Comparison of ENCODE assay signal across 9 mouse cellular contexts in the genomic region with DNA sequence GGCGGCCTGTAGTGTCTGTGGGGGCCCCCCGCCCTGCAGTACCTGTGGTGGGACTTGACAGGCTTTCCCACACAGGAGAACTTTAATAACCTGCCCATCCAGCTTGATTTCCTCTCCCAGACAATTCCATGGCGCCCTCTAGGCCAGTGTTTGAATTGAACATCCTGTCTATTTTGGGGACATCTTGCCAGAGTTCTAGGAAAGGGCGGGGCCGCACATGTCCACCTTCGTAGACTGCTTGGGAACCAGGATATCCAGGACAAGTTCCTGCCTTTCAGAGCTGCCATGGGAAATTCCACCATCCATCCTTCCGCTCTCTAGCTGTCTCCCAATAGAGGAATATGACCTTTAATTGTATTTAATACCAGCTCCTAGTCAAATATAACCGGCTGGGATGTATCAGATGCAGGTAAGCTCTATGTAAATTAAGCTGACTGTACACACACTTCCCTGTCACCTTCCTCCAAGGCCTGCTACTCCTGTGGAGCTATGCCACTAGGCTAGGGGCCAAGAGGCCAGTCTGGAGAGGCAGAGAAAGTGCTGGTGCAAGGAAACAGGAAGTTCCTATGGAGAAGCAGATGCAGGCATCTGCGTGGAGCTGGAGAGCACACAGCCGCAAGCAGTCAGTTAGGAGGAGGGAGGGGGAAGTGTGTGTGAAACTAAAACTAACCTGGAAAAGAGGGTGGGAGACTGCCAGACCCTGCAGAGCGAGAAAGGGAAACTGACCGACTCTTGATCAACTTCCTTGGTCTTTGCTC. TPM values are rescaled to one million over a fixed set of nuclear protein-coding genes. Genes with fewer than 3 reads are reported as not detected.
DNase-seq lines count a peak whose midpoint lies in the region; ATAC-seq and TF ChIP-seq lines count a peak whose summit lies in the region.
"Had no signal": no experiment of that assay in that cellular context is flagged by ENCODE, and none has a peak within 500 bp of the region (broad histone marks: within the 10 kb centered on the region; RNA-seq: fewer than 3 reads in every experiment).

No protein-coding gene starts in this region.

- no peak for TF ChIP-seq EP300 in stomach, postnatal 0 days (optimal IDR thresholded peaks at IDR 0.05)

- no peaks in the 10 kb centered on the region for H3K9me3 ChIP-seq in heart, embryonic 16.5 days (replicated peaks; ENCODE audit: control insufficient read depth, low read length)
- H3K9me3 ChIP-seq in stomach, postnatal 0 days (ENCODE audit: control insufficient read depth, low read length) = no peaks in the 10 kb centered on the region

- H3K9ac ChIP-seq in heart, embryonic 16.5 days (ENCODE audit: low read length) = no peak overlapping the region
- no peak overlapping the region for H3K9ac ChIP-seq in stomach, postnatal 0 days (ENCODE audit: low read length)

- WGBS in heart, embryonic 16.5 days = 74% methylated on average over 12 of the region's 12 CpGs
- WGBS in stomach, postnatal 0 days = 79% methylated on average over 12 of the region's 12 CpGs

- peak; percentile 13 for DNase-seq in right cerebral cortex, postnatal 14 days
- no peak for DNase-seq in right cerebral cortex, postnatal 4 days
- peak; percentile 40 to 65 for DNase-seq in kidney, postnatal 4 days
- DNase-seq in stomach, postnatal 0 days (ENCODE audit: low spot score) = no peak
- DNase-seq in frontal cortex, postnatal 14 days (ENCODE audit: low spot score in 2 of 2) = no peak
- no peak for DNase-seq in layer of hippocampus, adult 9-10 months (ENCODE audit: low spot score)
- DNase-seq in ovary, postnatal 10 days (ENCODE audit: low spot score) = no peak

- H3K27ac ChIP-seq in heart, embryonic 16.5 days (ENCODE audit: low read length) = peak overlapping the region; percentile 52; the same call in 1 of the 2 replicates
- no peak overlapping the region for H3K27ac ChIP-seq in stomach, postnatal 0 days (replicated peaks)

- no peak overlapping the region for H3K4me3 ChIP-seq in heart, embryonic 16.5 days (ENCODE audit: low read length)
- no peak overlapping the region for H3K4me3 ChIP-seq in stomach, postnatal 0 days (ENCODE audit: low read depth, low read length)

- peak; percentile 26; the same call in 1 of the 2 replicates for ATAC-seq in heart, embryonic 16.5 days (replicated peaks; ENCODE audit: extremely low read depth, insufficient read depth, low FRiP score)
- ATAC-seq in stomach, postnatal 0 days (ENCODE audit: low FRiP score, low TSS enrichment) = no peak

- no peaks in the 10 kb centered on the region for H3K27me3 ChIP-seq in heart, embryonic 16.5 days (ENCODE audit: control insufficient read depth, insufficient read depth, low read length)
- H3K27me3 ChIP-seq in stomach, postnatal 0 days (ENCODE audit: control insufficient read depth, insufficient read depth, low read length) = no peaks in the 10 kb centered on the region

- H3K36me3 ChIP-seq in heart, embryonic 16.5 days (ENCODE audit: control insufficient read depth, insufficient read depth) = peaks cover 6% of the 10 kb centered on the region; the same call in 1 of the 2 replicates
- peaks cover 7% of the 10 kb centered on the region; the same call in 1 of the 2 replicates for H3K36me3 ChIP-seq in stomach, postnatal 0 days (ENCODE audit: control insufficient read depth, insufficient read depth, low read length)

- no peak overlapping the region for H3K4me2 ChIP-seq in heart, embryonic 16.5 days (ENCODE audit: low read depth, low read length)
- no peak overlapping the region for H3K4me2 ChIP-seq in stomach, postnatal 0 days (replicated peaks; ENCODE audit: low read depth)

- H3K4me1 ChIP-seq in heart, embryonic 16.5 days (ENCODE audit: control insufficient read depth, insufficient read depth, low read length) = peaks cover 16% of the 10 kb centered on the region
- H3K4me1 ChIP-seq in stomach, postnatal 0 days (replicated peaks; ENCODE audit: control insufficient read depth, insufficient read depth) = no peaks in the 10 kb centered on the region

- TF ChIP-seq CTCF in stomach, postnatal 0 days (IDR thresholded peaks at IDR 0.05; ENCODE audit: low read depth) = 0 out of 2 replicates have a peak, but pooled peaks have one; percentile 5

RNA-seq across cellular contexts. Expression of gene B4galt4, which starts 16.2 kb away (rescaled TPM):
- 22.5 and 22.8 TPM in 2 replicates for polyA plus RNA-seq in heart, embryonic 16.5 days (2015; fragmentation: Nextera tagmentation; extraction: Ambion mirVana)
- polyA plus RNA-seq in stomach, postnatal 0 days (2015; fragmentation: Nextera tagmentation; extraction: Ambion mirVana) = 9.1 and 9.3 TPM in 2 replicates

RNA-seq across cellular contexts. Expression of gene Upk1b, which starts 41.8 kb away (rescaled TPM):
- 16.1 and 18.0 TPM in 2 replicates for polyA plus RNA-seq in heart, embryonic 16.5 days (2015; fragmentation: Nextera tagmentation; extraction: Ambion mirVana)
- 34.4 and 40.2 TPM in 2 replicates for polyA plus RNA-seq in stomach, postnatal 0 days (2015; fragmentation: Nextera tagmentation; extraction: Ambion mirVana)
- polyA plus RNA-seq: neural tube, embryonic 14.5 days had no signal

RNA-seq across cellular contexts. Expression of gene Arhgap31, which starts 45.2 kb away (rescaled TPM):
- 38.0 and 42.0 TPM in 2 replicates for polyA plus RNA-seq in heart, embryonic 16.5 days (2015; fragmentation: Nextera tagmentation; extraction: Ambion mirVana)
- 3.1 and 3.4 TPM in 2 replicates for polyA plus RNA-seq in stomach, postnatal 0 days (2015; fragmentation: Nextera tagmentation; extraction: Ambion mirVana)

Comparison
In these comparisons a context has a peak if more than half of its experiments do, and no peak if none do; other contexts are left out.
1. DNase-seq: peak in right cerebral cortex, postnatal 14 days (single experiment) and kidney, postnatal 4 days (2 of 2); none in right cerebral cortex, postnatal 4 days (single experiment), stomach, postnatal 0 days (single experiment), frontal cortex, postnatal 14 days (0 of 2), layer of hippocampus, adult 9-10 months (single experiment) and ovary, postnatal 10 days (single experiment).